Mouse (Mus musculus) ES-CJ7 (cell line): ENCODE measurements around the gene Fermt3.
A peak's percentile ranks its signal among the peaks of the same experiment; 100 is the strongest.
"Not testable (repeated sequence)": the region's sequence is repeated elsewhere in the genome, so short reads cannot be mapped to it uniquely, and the experiment has no call there.

Source experiments
- DNase-seq: peaks from one replicate; pipeline ENCODE4 v3.0.0; 2011; ENCODE audit warnings: low read depth, low spot score

Fermt3 gene

GRCm38 (mm10) chr19:7019191-7019590 is at the start of gene Fermt3:
Fermt3 (minus strand) TSS chr19:7019469.
- no peak for DNase-seq

- DNase-seq, result peak; percentile 81
Measured at GRCm38 (mm10) chr19:7068136-7068535, 48.9 kb upstream of the Fermt3 start.

- DNase-seq, result no peak
Measured at GRCm38 (mm10) chr19:7067344-7068050, 48.2 kb upstream of the Fermt3 start.

GRCm38 (mm10) chr19:7066828-7067342 is 47.6 kb upstream of the Fermt3 start:
- no peak for DNase-seq

- peak; percentile 79 for DNase-seq
Measured at GRCm38 (mm10) chr19:7066034-7066827, 47.0 kb upstream of the Fermt3 start.

GRCm38 (mm10) chr19:7064571-7064970 is 45.3 kb upstream of the Fermt3 start:
- peak; percentile 83 for DNase-seq

GRCm38 (mm10) chr19:7062916-7063315 is 43.6 kb upstream of the Fermt3 start:
- DNase-seq, result no peak

- DNase-seq, result no peak
Measured at GRCm38 (mm10) chr19:7062110-7062509, 42.8 kb upstream of the Fermt3 start.

- no peak for DNase-seq
Measured at GRCm38 (mm10) chr19:7058541-7058940, 39.3 kb upstream of the Fermt3 start.

- peak; percentile 97 for DNase-seq
Measured at GRCm38 (mm10) chr19:7057722-7058207, 38.5 kb upstream of the Fermt3 start.

GRCm38 (mm10) chr19:7057126-7057721 is 38.0 kb upstream of the Fermt3 start:
- DNase-seq, result peak; percentile 18

GRCm38 (mm10) chr19:7056248-7057087 is 37.2 kb upstream of the Fermt3 start, which contains the start of gene Macrod1:
Macrod1 (plus strand) TSS chr19:7056810.
- DNase-seq, result peak; percentile 81

GRCm38 (mm10) chr19:7055173-7055572 is 35.9 kb upstream of the Fermt3 start:
- peak; percentile 71 for DNase-seq

- no peak for DNase-seq
Measured at GRCm38 (mm10) chr19:7054772-7055171, 35.5 kb upstream of the Fermt3 start.

GRCm38 (mm10) chr19:7053382-7053781 is 34.1 kb upstream of the Fermt3 start:
- not testable (repeated sequence) for DNase-seq

GRCm38 (mm10) chr19:7044706-7045105 is 25.4 kb upstream of the Fermt3 start:
- no peak for DNase-seq

- no peak for DNase-seq
Measured at GRCm38 (mm10) chr19:7044279-7044678, 25.0 kb upstream of the Fermt3 start.

GRCm38 (mm10) chr19:7041171-7041570 is 21.9 kb upstream of the Fermt3 start:
- DNase-seq, result no peak

GRCm38 (mm10) chr19:7040637-7041130 is 21.4 kb upstream of the Fermt3 start:
- no peak for DNase-seq

- DNase-seq, result peak; percentile 100
Measured at GRCm38 (mm10) chr19:7039841-7040636, 20.8 kb upstream of the Fermt3 start, which contains the start of gene Stip1. Stip1 (minus strand) TSS chr19:7039967.
